Mouse (Mus musculus) lung, adult 2 months (tissue): ENCODE measurements around the gene Ttc7. TPM values are rescaled to one million over a fixed set of nuclear protein-coding genes. Genes with fewer than 3 reads are reported as not detected.

ENCODE experiments used
- DNase-seq: peaks from one replicate; pipeline ENCODE4 v3.0.0; 2022
- H3K4me1 ChIP-seq: fragments of 200-500 bp; 2 replicates; pipeline ENCODE4 v1.6.1; 2011; ENCODE audit warnings: low read length; ENCODE audit not compliant: control insufficient read depth, insufficient read depth
- H3K4me3 ChIP-seq: fragments of 200-500 bp; replicated peaks from 2 replicates; pipeline ENCODE3; 2011; ENCODE audit warnings: low read depth, mild to moderate bottlenecking, control low read depth, low read length; ENCODE audit errors: extremely low read depth
- CTCF ChIP-seq: fragments of 200-500 bp; IDR thresholded peaks from 2 replicates; pipeline ENCODE4 v1.5.1; 2011; ENCODE audit warnings: mild to moderate bottlenecking, low read length, control low read depth; ENCODE audit not compliant: insufficient read depth
- POLR2A ChIP-seq: fragments of 200-500 bp; IDR thresholded peaks from 2 replicates; pipeline ENCODE4 v1.6.1; 2011; ENCODE audit warnings: low read depth, mild to moderate bottlenecking, control low read depth, low read length, borderline replicate concordance; ENCODE audit errors: extremely low read depth
- WGBS: fragments of 180-500 bp; shearing (Covaris S2); methylation state at CpG from one replicate; pipeline ENCODE4 v1.1.7; 2018; 5-methylcytosine and 5-hydroxymethylcytosine counted together
- polyA plus RNA-seq: library from polyadenylated mRNA; depleted of rRNA; stranded (reverse); fragments of >200 nt; gene quantifications from 2 replicates; pipeline ENCODE4 v1.2.3, GENCODE M21; 2012

Ttc7 gene
- polyA plus RNA-seq, 1 experiment, result 78.4 TPM

DNA sequence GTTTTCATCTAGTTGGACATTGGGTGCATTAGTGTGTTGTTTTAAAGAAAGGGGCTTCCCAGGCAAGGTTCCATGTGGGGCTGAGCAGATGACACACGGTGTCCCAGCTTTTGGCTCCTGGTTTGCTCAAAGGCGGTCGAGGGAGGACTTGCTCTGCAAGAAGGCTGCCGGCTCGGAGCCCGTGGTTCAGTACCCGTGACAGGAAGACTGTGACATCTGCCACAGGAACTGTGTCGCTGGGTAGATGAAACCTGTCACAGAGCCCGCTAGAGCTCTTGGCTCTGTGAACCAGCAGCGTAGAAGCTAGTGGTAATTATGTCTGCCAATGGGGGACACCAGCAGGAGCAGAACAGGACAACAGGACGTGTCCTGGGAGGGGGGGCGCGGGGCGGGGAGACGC, 42.8 kb downstream of the Ttc7 start:
- DNase-seq, result no peak
- no peaks in the 10 kb centered on the region for H3K4me1 ChIP-seq
- TF ChIP-seq CTCF, result no peak
- no peak for TF ChIP-seq POLR2A
- no peak overlapping the region for H3K4me3 ChIP-seq
- WGBS, result 65% methylated on average over 15 of the region's 15 CpGs

DNA sequence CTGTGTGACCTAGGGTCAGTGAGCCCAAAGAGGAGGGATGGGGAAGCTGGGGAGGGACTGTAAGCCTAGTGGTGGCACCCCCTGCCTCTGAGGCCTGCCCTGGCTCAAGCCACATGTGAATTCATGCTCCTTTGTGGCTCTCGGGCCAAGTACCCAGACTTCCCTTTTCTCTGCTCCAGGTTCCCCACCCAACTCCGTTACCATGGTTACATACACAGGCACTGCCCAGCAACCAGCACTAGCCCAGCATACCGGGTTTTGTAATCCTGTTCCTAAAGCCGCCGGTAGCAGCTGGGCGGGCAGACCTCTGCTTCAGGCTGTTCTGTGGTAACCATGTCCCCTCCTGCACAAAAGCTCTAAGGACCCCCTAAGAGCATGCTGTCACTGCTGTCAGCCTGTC, 44.3 kb downstream of the Ttc7 start:
- no peak for DNase-seq

DNA sequence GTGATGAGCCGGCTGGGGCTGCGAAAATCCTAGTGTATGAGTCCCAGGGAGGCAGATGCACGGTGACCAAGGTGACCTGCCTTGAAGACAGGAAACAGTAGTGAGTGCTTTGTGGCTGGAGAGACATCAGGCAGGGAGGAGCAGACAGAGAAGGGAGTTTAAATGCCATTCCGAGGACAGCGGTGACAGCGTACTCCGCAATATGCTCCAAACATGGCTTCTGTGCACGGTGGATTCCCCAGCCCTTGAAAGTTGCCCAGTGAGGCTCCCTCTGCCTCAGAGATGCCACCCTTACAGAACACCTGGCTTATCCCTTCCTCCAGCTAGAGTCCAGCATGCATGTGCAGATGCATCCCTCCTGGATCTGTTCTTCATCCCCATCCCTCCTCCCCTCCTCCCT, 45.0 kb downstream of the Ttc7 start:
- H3K4me3 ChIP-seq, result no peak overlapping the region
- no peak for TF ChIP-seq CTCF
- no peak for TF ChIP-seq POLR2A
- 76% methylated on average over 8 of the region's 8 CpGs for WGBS

More for the DNA sequence above, 44.3 kb downstream of the Ttc7 start:
- 35% methylated on average over 6 of the region's 6 CpGs for WGBS
- TF ChIP-seq POLR2A, result no peak
- no peak for TF ChIP-seq CTCF
- H3K4me3 ChIP-seq, result no peak overlapping the region
- 0 out of 2 replicates have a peak, but pooled peaks cover 3% of the 10 kb centered on the region for H3K4me1 ChIP-seq

DNA sequence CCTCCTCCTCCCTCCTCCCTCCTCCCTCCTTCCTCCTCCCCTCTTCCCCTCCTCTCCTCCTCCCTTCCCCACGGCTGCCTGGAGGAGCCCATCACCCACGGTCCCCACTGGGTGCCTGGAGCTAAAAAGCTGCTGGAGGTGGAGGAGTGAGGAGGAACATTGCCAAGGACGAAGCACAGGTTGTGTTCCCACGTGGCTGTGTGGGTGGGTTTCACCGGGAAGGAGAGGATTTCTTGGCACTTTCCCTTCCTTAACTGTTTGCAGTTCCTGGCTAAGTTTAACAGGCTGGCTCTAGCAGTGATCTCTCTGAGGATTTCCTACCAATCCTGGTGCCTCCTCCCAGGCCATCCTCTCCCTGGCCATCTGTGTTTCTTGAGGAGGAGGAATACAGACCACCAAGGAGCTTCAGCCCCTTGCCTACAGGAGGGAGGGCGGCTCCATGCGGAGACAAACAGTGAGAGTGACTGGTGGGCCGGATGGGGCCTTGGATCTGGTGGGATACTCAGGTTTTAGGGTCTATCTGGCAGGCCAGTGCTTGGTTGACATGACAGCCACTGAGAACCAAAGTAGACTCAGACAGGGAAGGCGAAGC, 45.6 kb downstream of the Ttc7 start:
- DNase-seq, result no peak
- no peak overlapping the region for H3K4me3 ChIP-seq
- TF ChIP-seq POLR2A, result no peak
- no peak for TF ChIP-seq CTCF
- H3K4me1 ChIP-seq, result 0 out of 2 replicates have a peak, but pooled peaks cover 3% of the 10 kb centered on the region
- WGBS, result 68% methylated on average over 8 of the region's 9 CpGs

More for the DNA sequence above, 45.0 kb downstream of the Ttc7 start:
- DNase-seq, result no peak
- H3K4me1 ChIP-seq, result 0 out of 2 replicates have a peak, but pooled peaks cover 3% of the 10 kb centered on the region

DNA sequence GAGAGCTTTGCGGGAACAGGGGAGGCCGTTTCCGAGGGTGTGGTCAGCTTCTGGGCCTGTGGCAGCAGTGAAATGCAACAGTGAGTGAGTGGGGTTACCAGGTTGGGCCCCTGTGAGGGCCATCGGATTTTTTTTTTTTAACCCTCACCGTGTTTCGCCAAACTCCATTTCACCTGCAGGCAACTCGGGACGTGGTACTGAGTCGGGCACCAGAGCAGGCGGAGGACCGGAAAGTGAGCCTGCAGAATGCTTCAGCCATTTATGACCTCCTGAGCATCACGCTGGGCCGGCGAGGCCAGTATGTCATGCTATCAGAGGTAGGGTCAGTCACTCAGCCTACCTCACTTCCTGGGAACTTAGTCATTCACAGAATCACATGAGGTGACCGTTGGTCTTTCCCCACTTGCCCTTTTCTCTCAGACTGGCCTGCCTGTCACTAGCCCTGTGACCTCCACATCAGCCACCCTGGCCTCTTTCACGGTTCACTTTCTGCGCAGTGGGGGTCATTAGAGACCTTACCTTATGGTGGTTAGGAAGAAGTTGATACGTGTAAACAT, 46.5 kb downstream of the Ttc7 start:
- no peak for TF ChIP-seq CTCF
- TF ChIP-seq POLR2A, result no peak
- 91% methylated on average over 18 of the region's 18 CpGs for WGBS
- Histone ChIP-seq H3K4me1 (0 out of 2 replicates have a peak, but pooled peaks cover 3% of the 10 kb centered on the region), H3K4me3 (no peak overlapping the region)
- DNase-seq, result no peak

DNA sequence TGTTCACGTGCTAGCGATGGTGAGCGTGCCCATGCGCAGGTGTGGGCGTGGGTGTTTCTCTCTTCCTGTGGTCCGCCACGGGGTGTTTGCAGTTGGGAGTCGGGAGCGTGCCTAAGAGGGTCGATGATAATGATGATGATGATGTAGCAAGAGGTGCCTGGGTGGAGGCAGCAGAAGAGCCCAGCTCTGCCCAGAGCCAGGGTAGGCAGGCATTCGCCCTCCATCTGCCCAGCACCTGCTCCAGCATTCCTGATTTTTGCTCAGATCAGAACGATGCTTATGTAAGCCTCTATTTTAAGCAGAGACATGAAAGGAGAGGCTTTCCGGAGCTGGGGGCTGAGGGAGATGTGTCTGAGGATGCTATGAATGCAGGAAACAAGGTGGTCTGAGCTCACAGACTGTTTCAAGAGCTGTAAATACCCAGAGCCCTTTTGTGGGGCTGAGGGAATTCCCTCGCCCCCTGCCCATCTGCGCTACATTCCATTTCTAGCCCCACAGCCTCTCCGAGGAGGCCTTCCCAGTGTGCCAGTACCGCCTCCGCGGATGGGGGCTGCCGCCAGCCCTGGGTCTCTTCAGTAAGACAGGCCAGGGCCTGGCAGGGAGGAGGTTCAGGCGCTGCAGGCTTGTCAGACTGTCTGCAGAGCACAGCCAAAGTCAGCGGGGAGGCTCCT, 47.7 kb downstream of the Ttc7 start:
- DNase-seq, result no peak
- TF ChIP-seq POLR2A, result no peak
- TF ChIP-seq CTCF, result no peak
- whole genome bisulfite sequencing, result 60% methylated on average over 22 of the region's 22 CpGs
- H3K4me3 ChIP-seq, result no peak overlapping the region
- 0 out of 2 replicates have a peak, but pooled peaks cover 3% of the 10 kb centered on the region for H3K4me1 ChIP-seq

DNA sequence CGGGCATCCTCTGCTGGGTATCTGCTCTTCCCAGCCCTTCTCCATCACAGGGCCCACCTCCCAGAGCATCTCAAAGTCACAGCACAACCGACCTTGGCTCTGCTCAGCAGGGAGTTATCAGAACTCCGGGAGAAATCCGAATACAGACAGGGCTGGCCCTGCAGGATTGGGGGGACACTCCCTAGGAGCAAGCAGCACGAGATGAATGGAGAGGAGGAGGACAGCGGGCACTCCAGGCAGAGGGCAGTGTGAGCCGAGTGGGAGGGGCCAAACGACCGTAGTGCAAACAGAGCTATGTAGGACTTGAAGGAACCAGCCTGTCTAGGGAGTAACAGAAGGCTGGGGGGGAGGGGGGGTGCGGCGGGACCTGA, 48.2 kb downstream of the Ttc7 start:
- no peak overlapping the region for H3K4me3 ChIP-seq
- TF ChIP-seq CTCF (no peak), POLR2A (no peak)
- no peak for DNase-seq
- WGBS, result 8% methylated on average over 11 of the region's 11 CpGs
- 0 out of 2 replicates have a peak, but pooled peaks cover 3% of the 10 kb centered on the region for H3K4me1 ChIP-seq

DNA sequence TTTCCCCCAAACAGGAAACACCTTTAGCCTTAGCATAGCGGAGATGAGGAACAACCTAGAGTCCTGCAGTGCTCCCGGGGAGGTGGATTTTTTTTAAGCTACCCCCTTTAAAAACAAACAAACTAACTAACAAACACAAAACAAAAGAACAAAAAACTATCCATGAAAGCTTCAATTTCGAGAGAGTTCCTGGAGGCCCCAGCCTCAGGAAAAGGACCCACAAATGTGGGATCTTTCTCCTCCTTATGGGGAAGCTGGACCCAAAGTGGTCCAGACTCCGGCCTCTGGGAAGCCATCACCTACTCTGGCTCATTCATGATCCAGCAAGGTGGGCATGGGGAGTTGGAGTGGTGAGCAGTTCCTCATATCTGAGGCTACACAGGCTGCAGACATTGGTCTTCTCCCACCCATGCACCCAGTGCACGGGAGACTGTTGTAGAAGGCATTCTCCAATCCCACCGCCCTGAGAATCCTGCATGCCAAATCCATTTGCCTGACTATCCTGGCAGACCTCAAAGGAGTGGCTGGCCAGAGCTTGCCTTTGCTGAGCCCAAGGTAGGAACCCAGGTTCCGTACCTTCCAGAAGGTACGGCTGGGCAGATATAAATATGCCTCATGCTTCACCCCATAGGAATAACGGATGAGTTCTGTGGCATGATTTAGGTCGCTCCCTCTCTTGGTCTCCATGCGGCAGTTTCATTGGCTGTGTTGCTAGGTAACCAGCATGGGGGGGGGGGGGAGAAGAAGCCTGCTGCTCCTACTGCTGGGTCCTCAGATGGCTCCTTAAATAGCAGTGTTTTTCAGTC, 48.9 kb downstream of the Ttc7 start:
- Histone ChIP-seq H3K4me3 (no peak overlapping the region), H3K4me1 (0 out of 2 replicates have a peak, but pooled peaks cover 3% of the 10 kb centered on the region)
- TF ChIP-seq POLR2A (no peak), CTCF (no peak)
- 59% methylated on average over 11 of the region's 11 CpGs for whole genome bisulfite sequencing
- DNase-seq, result no peak

DNA sequence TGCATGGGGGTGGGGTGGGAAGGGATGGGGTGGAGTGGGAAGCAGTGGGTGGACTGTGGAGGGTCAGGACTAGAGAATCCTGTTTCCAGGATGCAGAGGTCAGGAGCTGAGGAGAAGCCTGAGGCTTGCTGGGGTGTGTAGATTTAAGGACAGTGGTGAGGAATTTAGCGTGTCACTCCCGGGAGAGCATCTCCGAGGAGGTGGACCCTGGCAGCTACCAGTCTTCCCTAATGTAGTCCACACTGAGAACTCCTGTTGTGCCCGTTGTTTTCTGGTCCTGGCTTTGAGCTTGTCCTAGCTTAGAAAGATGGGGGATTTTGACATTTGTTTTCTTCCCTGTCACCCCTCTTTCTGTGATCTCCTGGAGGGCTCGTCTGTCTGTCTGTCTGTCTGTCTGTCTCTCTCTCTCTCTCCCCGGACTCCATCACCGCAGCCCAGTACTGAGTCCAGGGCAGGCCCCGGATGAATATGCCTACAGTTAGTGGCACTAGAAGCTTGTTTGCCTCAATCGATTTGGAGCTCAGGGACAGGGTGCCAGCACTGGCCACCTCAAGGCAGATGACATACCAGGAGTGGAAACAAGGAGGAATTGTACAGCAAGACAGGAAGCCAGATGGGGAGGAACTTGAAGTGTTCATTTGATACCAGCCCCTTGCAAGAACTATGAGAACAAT, 49.6 kb downstream of the Ttc7 start:
- 0 out of 2 replicates have a peak, but pooled peaks cover 3% of the 10 kb centered on the region for H3K4me1 ChIP-seq
- WGBS, result 59% methylated on average over 9 of the region's 9 CpGs

More for the DNA sequence above, 49.6 kb downstream of the Ttc7 start:
- no peak for DNase-seq
- no peak overlapping the region for H3K4me3 ChIP-seq
- TF ChIP-seq POLR2A (no peak), CTCF (no peak)
